Mouse (Mus musculus) megakaryocyte, embryonic 14.5 days (primary cell): ENCODE data around the gene Nlrp6.

Experiments used
- FLI1 ChIP-seq: IDR thresholded peaks from 2 replicates; pipeline ENCODE4 v1.6.1; 2012; ENCODE audit warnings: low read length, inconsistent platforms, mixed read lengths
- GATA1 ChIP-seq: IDR thresholded peaks from 3 replicates; pipeline ENCODE4 v1.6.1; 2012; ENCODE audit warnings: mixed read lengths, low read length, inconsistent platforms, borderline replicate concordance

DNA sequence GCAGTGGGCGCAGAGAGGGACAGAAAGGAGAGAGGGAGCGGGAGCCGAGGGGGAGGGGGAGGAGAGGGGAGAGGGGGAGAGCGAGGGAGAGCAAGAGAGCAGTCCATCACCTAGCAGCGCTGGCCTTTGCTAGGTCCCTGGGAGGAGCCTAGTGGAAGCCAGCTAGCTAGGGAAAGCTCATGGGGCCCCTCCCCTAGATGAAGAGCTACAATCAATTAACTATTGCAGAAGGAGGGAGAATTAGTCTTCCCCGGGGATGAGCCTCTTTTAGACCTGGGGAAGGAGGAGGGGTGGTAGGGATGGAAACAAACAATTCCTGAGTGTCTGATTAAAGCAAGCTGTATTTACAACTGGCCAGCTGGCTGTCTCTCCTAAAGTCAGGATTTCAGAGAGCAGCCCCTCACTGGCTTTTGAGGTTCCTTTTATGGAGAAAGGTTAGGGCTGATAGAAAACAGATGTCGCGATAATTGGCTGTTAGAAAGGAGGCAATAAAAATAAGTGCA lies 19.0 kb downstream of the Nlrp6 start:
- no peak for TF ChIP-seq GATA1
- no peak for TF ChIP-seq FLI1
